Mouse (Mus musculus): ENCODE measurements around the gene Rrp36. TPM values are rescaled to one million over a fixed set of nuclear protein-coding genes. Genes with fewer than 3 reads are reported as not detected.

Rrp36 gene
- polyA plus RNA-seq, 1 experiment from 2014 or later = 53.4 TPM

GRCm38 (mm10) chr17:46704887-46705835 is 31.0 kb upstream of the Rrp36 start, which contains the start of gene Ppp2r5d:
TSS of gene Ppp2r5d (minus strand) at chr17:46705111.
- Histone ChIP-seq H3K36me3 (ENCODE audit: control insufficient read depth, insufficient read depth, low read length) (no peaks in the 10 kb centered on the region), H3K27ac (ENCODE audit: low read depth, low read length) (peak within 1 kb of the TSS; percentile 74), H3K4me1 (ENCODE audit: control insufficient read depth, insufficient read depth, low read length) (peaks cover 19% of the 10 kb centered on the region), H3K4me3 (ENCODE audit: low read depth, low read length) (peak within 1 kb of the TSS; percentile 87), H3K9ac (ENCODE audit: low read length) (peak within 1 kb of the TSS; percentile 90), H3K27me3 (ENCODE audit: control insufficient read depth, insufficient read depth, low read length) (no peaks in the 10 kb centered on the region; the same call in 1 of the 2 replicates), H3K4me2 (peak within 1 kb of the TSS; percentile 62), H3K9me3 (ENCODE audit: control insufficient read depth, low read length) (no peaks in the 10 kb centered on the region)
- peak; percentile 98 for DNase-seq (ENCODE audit: low spot score, missing footprints)
- peak; percentile 96 for ATAC-seq (ENCODE audit: low FRiP score)
- WGBS = 2% methylated on average over 48 of the region's 48 CpGs

- Histone ChIP-seq H3K27me3 (ENCODE audit: control insufficient read depth, insufficient read depth, low read length) (no peaks in the 10 kb centered on the region; the same call in 1 of the 2 replicates), H3K4me2 (peak overlapping the region; percentile 62), H3K9me3 (ENCODE audit: control insufficient read depth, low read length) (no peaks in the 10 kb centered on the region), H3K4me1 (ENCODE audit: control insufficient read depth, insufficient read depth, low read length) (peaks cover 19% of the 10 kb centered on the region), H3K27ac (ENCODE audit: low read depth, low read length) (peak overlapping the region; percentile 74; the same call in 1 of the 2 replicates), H3K9ac (ENCODE audit: low read length) (peak overlapping the region; percentile 90), H3K36me3 (ENCODE audit: control insufficient read depth, insufficient read depth, low read length) (no peaks in the 10 kb centered on the region; the same call in 1 of the 2 replicates), H3K4me3 (ENCODE audit: low read depth, low read length) (peak overlapping the region; percentile 87)
- ATAC-seq (ENCODE audit: low FRiP score) (peak; percentile 81), DNase-seq (ENCODE audit: low spot score, missing footprints) (peak; percentile 83)
- WGBS = 4% methylated on average over 39 of the region's 41 CpGs
These were observed 30.1 kb upstream of the Rrp36 start for GRCm38 (mm10) chr17:46703971-46704886.

GRCm38 (mm10) chr17:46702506-46702905 is 28.4 kb upstream of the Rrp36 start:
- Histone ChIP-seq H3K9ac (ENCODE audit: low read length) (peak overlapping the region; percentile 50), H3K27me3 (ENCODE audit: control insufficient read depth, insufficient read depth, low read length) (no peaks in the 10 kb centered on the region; the same call in 1 of the 2 replicates), H3K27ac (ENCODE audit: low read depth, low read length) (no peak overlapping the region), H3K4me2 (no peak overlapping the region; the same call in 1 of the 2 replicates), H3K36me3 (ENCODE audit: control insufficient read depth, insufficient read depth, low read length) (no peaks in the 10 kb centered on the region; the same call in 1 of the 2 replicates), H3K4me1 (ENCODE audit: control insufficient read depth, insufficient read depth, low read length) (peaks cover 19% of the 10 kb centered on the region), H3K9me3 (ENCODE audit: control insufficient read depth, low read length) (no peaks in the 10 kb centered on the region), H3K4me3 (ENCODE audit: low read depth, low read length) (no peak overlapping the region)
- ATAC-seq (ENCODE audit: low FRiP score) = no peak
- WGBS = 88% methylated on average over 5 of the region's 5 CpGs
- DNase-seq (ENCODE audit: low spot score, missing footprints) = peak; percentile 72

GRCm38 (mm10) chr17:46702100-46702499 is 27.9 kb upstream of the Rrp36 start:
- no peak overlapping the region for H3K4me3 ChIP-seq (ENCODE audit: low read depth, low read length)

GRCm38 (mm10) chr17:46701489-46701888 is 27.3 kb upstream of the Rrp36 start:
- Histone ChIP-seq H3K4me2 (no peak overlapping the region), H3K4me3 (ENCODE audit: low read depth, low read length) (no peak overlapping the region), H3K27ac (ENCODE audit: low read depth, low read length) (no peak overlapping the region), H3K4me1 (ENCODE audit: control insufficient read depth, insufficient read depth, low read length) (peaks cover 19% of the 10 kb centered on the region), H3K27me3 (ENCODE audit: control insufficient read depth, insufficient read depth, low read length) (no peaks in the 10 kb centered on the region; the same call in 1 of the 2 replicates), H3K9ac (ENCODE audit: low read length) (no peak overlapping the region), H3K9me3 (ENCODE audit: control insufficient read depth, low read length) (no peaks in the 10 kb centered on the region), H3K36me3 (ENCODE audit: control insufficient read depth, insufficient read depth, low read length) (no peaks in the 10 kb centered on the region; the same call in 1 of the 2 replicates)
- 81% methylated on average over 12 of the region's 12 CpGs for WGBS
- peak; percentile 60 for DNase-seq (ENCODE audit: low spot score, missing footprints)
- no peak for ATAC-seq (ENCODE audit: low FRiP score)

More at GRCm38 (mm10) chr17:46702100-46702499, 27.9 kb upstream of the Rrp36 start:
- Histone ChIP-seq H3K9ac (ENCODE audit: low read length) (no peak overlapping the region), H3K9me3 (ENCODE audit: control insufficient read depth, low read length) (no peaks in the 10 kb centered on the region), H3K4me2 (no peak overlapping the region), H3K27ac (ENCODE audit: low read depth, low read length) (no peak overlapping the region), H3K36me3 (ENCODE audit: control insufficient read depth, insufficient read depth, low read length) (no peaks in the 10 kb centered on the region; the same call in 1 of the 2 replicates), H3K4me1 (ENCODE audit: control insufficient read depth, insufficient read depth, low read length) (peaks cover 19% of the 10 kb centered on the region), H3K27me3 (ENCODE audit: control insufficient read depth, insufficient read depth, low read length) (no peaks in the 10 kb centered on the region; the same call in 1 of the 2 replicates)
- 86% methylated on average over 12 of the region's 12 CpGs for WGBS
- DNase-seq (ENCODE audit: low spot score, missing footprints) (peak; percentile 62), ATAC-seq (ENCODE audit: low FRiP score) (no peak)

GRCm38 (mm10) chr17:46699912-46700311 is 25.8 kb upstream of the Rrp36 start:
- peaks cover 19% of the 10 kb centered on the region for H3K4me1 ChIP-seq (ENCODE audit: control insufficient read depth, insufficient read depth, low read length)
- H3K4me2 ChIP-seq = no peak overlapping the region
- H3K9me3 ChIP-seq (ENCODE audit: control insufficient read depth, low read length) = no peaks in the 10 kb centered on the region
- DNase-seq (ENCODE audit: low spot score, missing footprints) = peak; percentile 21
- H3K27ac ChIP-seq (ENCODE audit: low read depth, low read length) = no peak overlapping the region
- H3K9ac ChIP-seq (ENCODE audit: low read length) = no peak overlapping the region
- no peak for ATAC-seq (ENCODE audit: low FRiP score)
- 82% methylated on average over 3 of the region's 3 CpGs for WGBS
- H3K36me3 ChIP-seq (ENCODE audit: control insufficient read depth, insufficient read depth, low read length) = no peaks in the 10 kb centered on the region; the same call in 1 of the 2 replicates
- H3K27me3 ChIP-seq (ENCODE audit: control insufficient read depth, insufficient read depth, low read length) = no peaks in the 10 kb centered on the region
- no peak overlapping the region for H3K4me3 ChIP-seq (ENCODE audit: low read depth, low read length)

- H3K4me1 ChIP-seq (ENCODE audit: control insufficient read depth, insufficient read depth, low read length) = peaks cover 19% of the 10 kb centered on the region
- DNase-seq (ENCODE audit: low spot score, missing footprints) (no peak), ATAC-seq (ENCODE audit: low FRiP score) (no peak)
- H3K27me3 ChIP-seq (ENCODE audit: control insufficient read depth, insufficient read depth, low read length) = no peaks in the 10 kb centered on the region
- no peak overlapping the region for H3K4me2 ChIP-seq
- 92% methylated on average over 5 of the region's 5 CpGs for WGBS
- no peak overlapping the region for H3K27ac ChIP-seq (ENCODE audit: low read depth, low read length)
- no peak overlapping the region for H3K4me3 ChIP-seq (ENCODE audit: low read depth, low read length)
- no peaks in the 10 kb centered on the region for H3K9me3 ChIP-seq (ENCODE audit: control insufficient read depth, low read length)
- no peak overlapping the region for H3K9ac ChIP-seq (ENCODE audit: low read length)
- H3K36me3 ChIP-seq (ENCODE audit: control insufficient read depth, insufficient read depth, low read length) = no peaks in the 10 kb centered on the region; the same call in 1 of the 2 replicates
These were observed 25.1 kb upstream of the Rrp36 start for GRCm38 (mm10) chr17:46699245-46699644.

GRCm38 (mm10) chr17:46698515-46698914 is 24.4 kb upstream of the Rrp36 start:
- H3K4me2 ChIP-seq = no peak overlapping the region
- WGBS = 89% methylated on average over 6 of the region's 6 CpGs
- DNase-seq (ENCODE audit: low spot score, missing footprints) (no peak), ATAC-seq (ENCODE audit: low FRiP score) (no peak)
- no peaks in the 10 kb centered on the region for H3K27me3 ChIP-seq (ENCODE audit: control insufficient read depth, insufficient read depth, low read length)
- H3K4me1 ChIP-seq (ENCODE audit: control insufficient read depth, insufficient read depth, low read length) = peaks cover 14% of the 10 kb centered on the region
- no peaks in the 10 kb centered on the region; the same call in 1 of the 2 replicates for H3K36me3 ChIP-seq (ENCODE audit: control insufficient read depth, insufficient read depth, low read length)
- no peaks in the 10 kb centered on the region for H3K9me3 ChIP-seq (ENCODE audit: control insufficient read depth, low read length)
- no peak overlapping the region for H3K9ac ChIP-seq (ENCODE audit: low read length)
- H3K4me3 ChIP-seq (ENCODE audit: low read depth, low read length) = no peak overlapping the region
- H3K27ac ChIP-seq (ENCODE audit: low read depth, low read length) = no peak overlapping the region
